Mouse (Mus musculus) layer of hippocampus, postnatal 36 days (tissue): ENCODE results near the gene Rtl10. TPM values are rescaled to one million over a fixed set of nuclear protein-coding genes. Genes with fewer than 3 reads are reported as not detected.

Experiments
- total RNA-seq, 2 experiments: library from RNA; stranded (reverse); gene quantifications; 2 replicates each; pipeline ENCODE4 v1.2.3; 2021

The Rtl10 gene
- total RNA-seq, 2 experiments from 2014 or later, result 10.0 to 11.5 TPM

Other genes with a start within 250 kb of the Rtl10 start
- not detected for gene Gm49776, start 240.6 kb upstream of the Rtl10 start, total RNA-seq
- 10 to 100 TPM; 45.1 to 50.2 TPM for gene Dgcr8, start 209.7 kb upstream of the Rtl10 start, total RNA-seq
- 100 to 1,000 TPM; 124 to 125 TPM for gene Tango2, start 150.8 kb upstream of the Rtl10 start, total RNA-seq
- 10 to 100 TPM; 36.2 to 37.7 TPM for gene Arvcf, start 150.7 kb upstream of the Rtl10 start, total RNA-seq
- gene Txnrd2, start 72.5 kb upstream of the Rtl10 start, total RNA-seq, result 10 to 100 TPM; 19.6 to 21.7 TPM
- 10 to 100 TPM; 66.3 to 68.1 TPM for gene Comt, start 72.0 kb upstream of the Rtl10 start, total RNA-seq
- gene Gnb1l, start 188 bp upstream of the Rtl10 start, total RNA-seq, result 1 to 10 TPM; 6.6 to 6.9 TPM
- gene Tbx1, start 91.8 kb downstream of the Rtl10 start, total RNA-seq, result 1 to 10 TPM; 1.3 to 1.5 TPM
- 1 to 10 TPM in 1 of 2 experiments, under 1 TPM in 1; 0.85 to 1.2 TPM for gene Gp1bb, start 123.5 kb downstream of the Rtl10 start, total RNA-seq
- 100 to 1,000 TPM; 172 to 185 TPM for gene Gm49601, start 127.5 kb downstream of the Rtl10 start, total RNA-seq
- gene Sept5, start 131.1 kb downstream of the Rtl10 start, total RNA-seq, result 100 to 1,000 TPM; 548 to 589 TPM